Mouse (Mus musculus) cortical plate, adult 2 months (tissue): ENCODE data around the gene Tpm4. TPM values are rescaled to one million over a fixed set of nuclear protein-coding genes. Genes with fewer than 3 reads are reported as not detected.

Experiments
- H3K27ac ChIP-seq: fragments of 200-500 bp; 2 replicates; pipeline ENCODE4 v1.5.1; 2012; ENCODE audit warnings: low read length, control low read depth, inconsistent platforms; ENCODE audit not compliant: insufficient read depth
- H3K4me1 ChIP-seq: fragments of 200-500 bp; 2 replicates; pipeline ENCODE4 v1.6.1; 2011; ENCODE audit warnings: low read length; ENCODE audit not compliant: control insufficient read depth, insufficient read depth
- H3K4me3 ChIP-seq: fragments of 200-500 bp; 2 replicates; pipeline ENCODE4 v1.5.1; 2011; ENCODE audit warnings: mild to moderate bottlenecking, low read length, control low read depth; ENCODE audit not compliant: insufficient read depth
- CTCF ChIP-seq: fragments of 200-500 bp; IDR thresholded peaks from 2 replicates; pipeline ENCODE4 v1.5.1; 2011; ENCODE audit warnings: mild to moderate bottlenecking, control low read depth, low read length; ENCODE audit not compliant: insufficient read depth; ENCODE audit errors: extremely low read depth
- POLR2A ChIP-seq: fragments of 200-500 bp; IDR thresholded peaks from 2 replicates; pipeline ENCODE4 v1.6.1; 2011; ENCODE audit warnings: mild to moderate bottlenecking, low read length, control low read depth; ENCODE audit not compliant: insufficient read depth; ENCODE audit errors: extremely low read depth
- polyA plus RNA-seq: library from polyadenylated mRNA; depleted of rRNA; stranded (reverse); fragments of >200 nt; gene quantifications from 2 replicates; pipeline ENCODE4 v1.2.3, GENCODE M21; 2012

Gene Tpm4
- polyA plus RNA-seq, 1 experiment, result 35.1 TPM

- peaks cover 2% of the 10 kb centered on the region; the same call in 1 of the 2 replicates for H3K4me1 ChIP-seq
- TF ChIP-seq POLR2A, result no peak
- no peak for TF ChIP-seq CTCF
- H3K4me3 ChIP-seq, result no peak overlapping the region
- H3K27ac ChIP-seq, result no peak overlapping the region
Observed at GRCm38 (mm10) chr8:72137431-72137830, 2.7 kb downstream of the Tpm4 start.

- H3K4me1 ChIP-seq, result peaks cover 2% of the 10 kb centered on the region; the same call in 1 of the 2 replicates
- no peak overlapping the region for H3K4me3 ChIP-seq
- TF ChIP-seq CTCF, result no peak
- no peak for TF ChIP-seq POLR2A
- no peak overlapping the region for H3K27ac ChIP-seq
Observed at GRCm38 (mm10) chr8:72138456-72138855, 3.7 kb downstream of the Tpm4 start.

- H3K27ac ChIP-seq, result no peak overlapping the region
- no peaks in the 10 kb centered on the region for H3K4me1 ChIP-seq
- TF ChIP-seq POLR2A (no peak), CTCF (no peak)
- H3K4me3 ChIP-seq, result no peak overlapping the region
Observed at GRCm38 (mm10) chr8:72143256-72143824, 8.6 kb downstream of the Tpm4 start.

GRCm38 (mm10) chr8:72144345-72144975 lies 9.7 kb downstream of the Tpm4 start:
- H3K4me3 ChIP-seq, result no peak overlapping the region
- H3K4me1 ChIP-seq, result no peaks in the 10 kb centered on the region
- H3K27ac ChIP-seq, result no peak overlapping the region
- no peak for TF ChIP-seq CTCF
- no peak for TF ChIP-seq POLR2A

- Histone ChIP-seq H3K27ac (no peak overlapping the region), H3K4me1 (no peaks in the 10 kb centered on the region), H3K4me3 (no peak overlapping the region)
- TF ChIP-seq POLR2A (no peak), CTCF (no peak)
Observed at GRCm38 (mm10) chr8:72145511-72145910, 10.7 kb downstream of the Tpm4 start.

GRCm38 (mm10) chr8:72146056-72146455 lies 11.3 kb downstream of the Tpm4 start:
- no peak for TF ChIP-seq POLR2A
- no peak for TF ChIP-seq CTCF
- Histone ChIP-seq H3K4me3 (no peak overlapping the region), H3K4me1 (no peaks in the 10 kb centered on the region), H3K27ac (no peak overlapping the region)

GRCm38 (mm10) chr8:72146556-72146955 lies 11.8 kb downstream of the Tpm4 start:
- TF ChIP-seq CTCF (no peak), POLR2A (no peak)
- H3K4me1 ChIP-seq, result no peaks in the 10 kb centered on the region

GRCm38 (mm10) chr8:72147266-72147665 lies 12.5 kb downstream of the Tpm4 start:
- no peaks in the 10 kb centered on the region for H3K4me1 ChIP-seq
- H3K4me3 ChIP-seq, result no peak overlapping the region
- TF ChIP-seq CTCF, result no peak
- no peak for TF ChIP-seq POLR2A
- no peak overlapping the region for H3K27ac ChIP-seq

More at GRCm38 (mm10) chr8:72146556-72146955, 11.8 kb downstream of the Tpm4 start:
- H3K4me3 ChIP-seq, result no peak overlapping the region
- no peak overlapping the region for H3K27ac ChIP-seq

GRCm38 (mm10) chr8:72149056-72149455 lies 14.3 kb downstream of the Tpm4 start:
- no peak overlapping the region for H3K4me3 ChIP-seq
- H3K27ac ChIP-seq, result no peak overlapping the region
- TF ChIP-seq POLR2A (no peak), CTCF (no peak)
- no peaks in the 10 kb centered on the region for H3K4me1 ChIP-seq

- Histone ChIP-seq H3K4me1 (no peaks in the 10 kb centered on the region), H3K4me3 (no peak overlapping the region), H3K27ac (no peak overlapping the region)
- TF ChIP-seq POLR2A (no peak), CTCF (no peak)
Observed at GRCm38 (mm10) chr8:72151418-72152078, 16.8 kb downstream of the Tpm4 start.
